Mouse (Mus musculus) CH12.LX (cell line): ENCODE measurements around the gene Hrh3.

Source experiments
- BHLHE40 ChIP-seq: IDR thresholded peaks from 2 replicates; pipeline ENCODE4 v1.6.1; 2011; ENCODE audit warnings: mild to moderate bottlenecking, low read depth, low read length, improper control_type of control experiment
- CHD1 ChIP-seq: IDR thresholded peaks from 2 replicates; pipeline ENCODE4 v1.6.1; 2012; ENCODE audit warnings: low read depth, low read length, improper control_type of control experiment, inconsistent platforms
- CTCF ChIP-seq, 2 experiments: IDR thresholded peaks in 1 of 2; conservative IDR thresholded peaks in 1 of 2; 2 replicates each; pipeline ENCODE4 v1.5.1; 2011 to 2012; ENCODE audit warnings: low read depth in 2 of 2, low read length in 2 of 2, improper control_type of control experiment in 1 of 2, inconsistent platforms in 1 of 2, mild to moderate bottlenecking in 1 of 2, moderate library complexity in 1 of 2
- ELF1 ChIP-seq: IDR thresholded peaks from 2 replicates; pipeline ENCODE4 v1.6.1; 2014; ENCODE audit warnings: low read depth, mild to moderate bottlenecking, inconsistent platforms, low read length, improper control_type of control experiment
- ETS1 ChIP-seq: conservative IDR thresholded peaks from 2 replicates; pipeline ENCODE4 v1.6.1; 2012; ENCODE audit warnings: low read depth, mild to moderate bottlenecking, inconsistent platforms, low read length, improper control_type of control experiment, moderate library complexity
- HCFC1 ChIP-seq: IDR thresholded peaks from 2 replicates; pipeline ENCODE4 v1.6.1; 2012; ENCODE audit warnings: low read depth, mild to moderate bottlenecking, inconsistent platforms, low read length, improper control_type of control experiment
- JUND ChIP-seq: conservative IDR thresholded peaks from 2 replicates; pipeline ENCODE4 v1.6.1; 2011; ENCODE audit warnings: low read depth, low read length, improper control_type of control experiment
- MAFK ChIP-seq: IDR thresholded peaks from 2 replicates; pipeline ENCODE4 v1.6.1; 2011; ENCODE audit warnings: low read length, improper control_type of control experiment; ENCODE audit not compliant: insufficient replicate concordance
- MEF2A ChIP-seq: IDR thresholded peaks from 2 replicates; pipeline ENCODE4 v1.6.1; 2014; ENCODE audit warnings: low read depth, mild to moderate bottlenecking, inconsistent platforms, low read length, improper control_type of control experiment, borderline replicate concordance
- POLR2A ChIP-seq: IDR thresholded peaks from 2 replicates; pipeline ENCODE4 v1.6.1; 2011; ENCODE audit warnings: low read depth, mild to moderate bottlenecking, improper control_type of control experiment, low read length
- POLR2AphosphoS2 ChIP-seq: IDR thresholded peaks from 2 replicates; pipeline ENCODE4 v1.6.1; 2011; ENCODE audit warnings: low read depth, low read length, improper control_type of control experiment
- SIN3A ChIP-seq: IDR thresholded peaks from 2 replicates; pipeline ENCODE4 v1.6.1; 2012; ENCODE audit warnings: low read length, improper control_type of control experiment, inconsistent platforms
- ZC3H11A ChIP-seq: IDR thresholded peaks from 2 replicates; pipeline ENCODE4 v1.6.1; 2012; ENCODE audit warnings: low read depth, mild to moderate bottlenecking, inconsistent platforms, low read length, improper control_type of control experiment

GRCm38 (mm10) chr2:180050986-180051385, 53.3 kb downstream of the Hrh3 start:
- TF ChIP-seq MAFK = no peak
- TF ChIP-seq ZC3H11A = no peak
- TF ChIP-seq CTCF (conservative IDR thresholded peaks at IDR 0.05 in 1 of 2, IDR thresholded peaks at IDR 0.05 in 1 of 2; ENCODE audit: low read depth in 2 of 2, low read length in 2 of 2) = peak; percentile 22 to 92; a peak in 2 of 4 replicates
- TF ChIP-seq HCFC1 = no peak
- peak; percentile 53; the same call in 1 of the 2 replicates for TF ChIP-seq ELF1
- no peak for TF ChIP-seq BHLHE40
- no peak for TF ChIP-seq POLR2A
- no peak for TF ChIP-seq ETS1
- no peak for TF ChIP-seq CHD1
- no peak for TF ChIP-seq MEF2A
- no peak for TF ChIP-seq POLR2AphosphoS2
- TF ChIP-seq JUND = no peak
- no peak for TF ChIP-seq SIN3A
